Mouse (Mus musculus): ENCODE measurements at regions not wholly inside any gene's neighbourhood (a gene's known extent, or its start where the extent isn't known, plus 50 kb on each side); places are given as distances from the start of the nearest gene placed in this dataset.

DNA sequence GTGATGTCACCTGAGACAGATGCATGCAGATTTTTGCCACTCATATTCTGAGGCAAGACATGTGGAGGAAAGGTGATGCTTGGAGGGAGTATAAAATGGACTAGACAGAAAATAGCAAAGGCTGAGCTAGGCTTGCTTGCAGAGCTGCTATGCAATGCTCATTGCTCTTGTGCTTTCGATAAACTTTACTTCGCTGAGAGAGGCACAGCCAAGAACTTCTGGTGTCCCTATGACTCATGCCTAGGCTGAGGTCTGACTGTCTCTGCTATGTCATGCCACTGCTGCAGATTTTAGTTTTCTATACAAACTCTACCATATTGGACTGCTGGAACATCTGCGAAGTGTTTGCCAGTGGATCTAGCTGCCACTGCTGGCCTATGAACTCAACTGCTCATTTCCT is 687.5 kb upstream of the Pou3f3 start:
- DNase-seq (ENCODE audit: low spot score), result no peak

DNA sequence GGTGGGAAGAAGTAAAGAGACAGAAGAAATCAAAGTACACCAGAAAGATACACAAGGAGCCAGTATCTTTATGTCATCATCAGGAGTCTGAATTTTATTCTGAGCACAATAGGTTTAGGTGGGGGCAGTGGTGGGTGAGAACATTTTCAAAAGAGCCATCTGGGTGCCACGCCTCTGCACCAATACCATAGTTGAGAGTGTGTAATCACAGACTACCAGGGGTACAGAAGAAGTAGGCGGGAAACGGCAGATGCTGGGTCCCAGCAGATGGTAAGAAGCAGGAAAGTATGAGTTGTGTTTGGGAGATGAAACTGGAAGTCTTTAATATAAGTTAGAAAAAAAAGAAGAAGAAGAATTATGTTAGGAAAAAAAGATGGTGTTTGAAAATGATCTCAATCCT is 682.7 kb upstream of the Pou3f3 start:
- no peak for DNase-seq (ENCODE audit: low spot score)

DNA sequence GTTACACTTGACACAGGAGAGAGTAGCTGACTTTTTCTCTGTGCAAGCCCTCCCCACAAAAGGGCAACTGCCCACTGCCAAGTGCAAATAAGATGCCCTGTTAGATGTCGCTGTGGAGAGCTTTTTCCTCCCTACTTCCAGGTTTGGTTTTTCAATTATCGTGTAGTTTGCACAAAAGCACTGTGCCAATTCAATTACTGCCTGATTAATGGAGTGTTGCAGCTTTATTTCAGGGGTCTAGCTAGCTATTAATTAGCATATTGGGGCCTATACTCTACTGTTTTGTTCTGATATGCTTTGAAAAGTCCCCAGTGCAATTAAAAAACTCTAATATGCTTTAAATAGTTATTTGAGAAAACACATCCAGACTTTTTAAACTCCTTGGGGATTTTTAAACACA is 676.6 kb upstream of the Pou3f3 start:
- no peak for DNase-seq (ENCODE audit: low spot score)

GRCm38 (mm10) chr1:42025781-42026180 is 669.8 kb upstream of the Pou3f3 start:
- no peak for DNase-seq (ENCODE audit: low spot score)

DNA sequence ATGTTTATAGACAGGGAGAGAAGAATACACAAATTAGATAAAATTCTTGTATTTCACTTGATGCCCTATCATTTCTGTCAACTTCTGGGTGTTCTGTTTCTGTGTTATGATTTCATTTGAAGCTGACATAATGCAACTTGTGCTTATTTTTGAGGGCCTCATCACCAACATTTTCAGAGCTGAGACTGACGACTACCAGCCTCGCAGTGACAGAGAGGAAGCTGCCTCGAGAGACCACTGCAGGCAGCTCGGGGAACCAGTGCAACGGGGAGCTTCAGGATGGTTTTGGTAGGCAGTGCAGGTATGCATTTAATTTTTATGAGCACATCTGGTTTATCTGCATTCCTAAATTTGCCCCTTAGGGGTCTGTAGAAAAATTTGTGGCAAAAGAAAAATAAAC is 669.1 kb upstream of the Pou3f3 start:
- DNase-seq (ENCODE audit: low spot score), result no peak

- DNase-seq (ENCODE audit: low spot score), result no peak
Observed at GRCm38 (mm10) chr1:42033786-42034185, 661.8 kb upstream of the Pou3f3 start.

- DNase-seq (ENCODE audit: low spot score), result no peak
Observed at GRCm38 (mm10) chr1:42035371-42035770, 660.2 kb upstream of the Pou3f3 start.

DNA sequence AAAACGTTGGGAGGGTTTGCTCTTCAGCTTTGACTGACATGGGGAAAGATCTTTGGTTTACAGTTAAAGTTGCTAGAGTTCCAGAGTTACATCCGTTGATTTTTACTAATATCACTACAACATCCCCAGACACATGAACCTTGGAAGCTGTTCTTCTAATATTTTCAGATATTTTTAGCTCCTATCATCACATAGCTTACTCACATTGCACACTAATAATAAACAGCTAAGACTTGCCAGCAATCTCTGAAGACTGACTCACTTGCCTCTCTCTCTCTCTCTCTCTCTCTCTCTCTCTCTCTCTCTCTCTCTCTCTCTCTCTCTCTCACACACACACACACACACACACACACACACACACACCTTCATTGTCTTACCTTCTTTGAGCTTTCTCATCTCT is 654.0 kb upstream of the Pou3f3 start:
- no peak for DNase-seq (ENCODE audit: low spot score)

DNA sequence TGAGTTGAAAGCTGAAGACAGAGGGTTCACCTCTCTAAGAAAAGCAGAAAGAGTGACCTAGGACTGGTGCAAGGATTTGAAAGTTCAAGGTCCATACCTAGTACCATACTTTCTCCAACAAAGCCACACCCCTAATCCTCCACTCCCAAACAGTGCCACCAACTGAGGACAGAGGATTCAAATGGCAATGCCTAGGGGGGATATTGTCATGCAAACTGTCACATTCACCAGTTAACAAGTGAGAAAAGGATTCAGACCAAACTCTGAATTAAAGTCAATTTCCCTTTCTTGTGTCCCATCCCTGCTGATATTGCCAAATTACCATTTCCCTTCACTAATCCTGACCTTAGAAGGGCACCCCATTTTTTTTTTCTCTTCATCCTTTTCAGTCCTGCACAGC is 637.1 kb upstream of the Pou3f3 start:
- no peak for DNase-seq (ENCODE audit: low spot score)

GRCm38 (mm10) chr1:42070064-42070463 is 625.5 kb upstream of the Pou3f3 start:
- no peak for DNase-seq (ENCODE audit: low spot score)

GRCm38 (mm10) chr1:42096026-42096425 is 599.5 kb upstream of the Pou3f3 start:
- no peak for DNase-seq (ENCODE audit: low spot score)

DNA sequence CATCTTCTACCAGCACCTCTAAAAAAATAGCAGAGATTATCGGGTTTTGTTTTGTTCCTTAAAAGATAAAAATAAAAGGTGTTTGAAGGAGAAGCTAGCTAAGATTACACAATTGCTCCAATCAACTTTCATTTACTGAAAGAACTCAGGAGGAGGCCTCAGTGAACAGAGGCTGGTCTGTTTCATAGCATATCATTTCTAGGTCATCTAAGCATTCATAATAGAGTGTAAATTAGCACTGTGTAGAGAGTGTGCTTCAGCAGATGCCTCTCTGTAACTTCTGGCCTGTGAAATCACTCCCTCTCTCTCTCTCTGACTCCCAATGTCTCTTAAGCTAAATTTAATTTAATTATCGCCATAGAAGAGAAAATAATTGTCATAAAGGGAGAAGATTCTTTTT is 597.0 kb upstream of the Pou3f3 start:
- no peak for DNase-seq (ENCODE audit: low spot score)

DNA sequence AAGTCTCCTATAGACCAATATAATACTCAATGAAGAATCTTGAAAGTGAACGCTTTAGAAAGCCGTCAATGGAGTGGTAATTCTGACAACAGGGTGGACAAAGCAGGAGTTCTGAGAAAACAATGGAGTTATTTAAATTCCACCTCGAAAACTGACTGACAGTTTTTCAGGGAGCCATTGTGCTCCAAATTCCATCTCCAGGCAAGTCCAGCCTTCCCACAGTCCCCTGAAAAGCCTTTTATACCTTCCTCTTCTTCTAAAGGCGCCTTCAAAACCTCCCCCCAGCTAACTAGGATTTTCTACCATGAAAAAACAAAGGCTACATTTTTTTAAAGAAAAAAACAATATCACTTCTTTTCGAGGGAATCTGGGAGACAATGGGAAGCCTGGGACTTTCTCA is 588.0 kb upstream of the Pou3f3 start:
- no peak for DNase-seq (ENCODE audit: low spot score)

DNA sequence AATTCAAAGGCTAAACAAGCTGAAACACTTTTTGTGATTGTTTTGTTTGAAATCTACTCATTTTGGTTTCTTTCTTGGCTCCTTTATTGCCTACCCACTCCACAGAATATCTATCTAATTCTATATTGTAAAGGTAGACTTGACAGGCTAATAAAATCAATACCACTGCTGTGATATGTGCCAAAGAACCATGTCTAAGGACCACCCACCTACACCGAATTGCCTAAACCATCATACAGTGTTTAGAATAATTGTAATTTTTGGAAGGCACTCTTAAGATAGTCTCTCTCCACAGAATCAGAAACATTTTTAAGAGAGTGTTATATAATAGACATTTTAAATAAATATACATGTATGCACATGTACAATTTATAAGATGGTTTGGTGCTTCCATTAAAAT is 587.6 kb upstream of the Pou3f3 start:
- DNase-seq (ENCODE audit: low spot score), result no peak

GRCm38 (mm10) chr1:42152175-42152790 is 543.3 kb upstream of the Pou3f3 start:
- no peak for DNase-seq (ENCODE audit: low spot score)

DNA sequence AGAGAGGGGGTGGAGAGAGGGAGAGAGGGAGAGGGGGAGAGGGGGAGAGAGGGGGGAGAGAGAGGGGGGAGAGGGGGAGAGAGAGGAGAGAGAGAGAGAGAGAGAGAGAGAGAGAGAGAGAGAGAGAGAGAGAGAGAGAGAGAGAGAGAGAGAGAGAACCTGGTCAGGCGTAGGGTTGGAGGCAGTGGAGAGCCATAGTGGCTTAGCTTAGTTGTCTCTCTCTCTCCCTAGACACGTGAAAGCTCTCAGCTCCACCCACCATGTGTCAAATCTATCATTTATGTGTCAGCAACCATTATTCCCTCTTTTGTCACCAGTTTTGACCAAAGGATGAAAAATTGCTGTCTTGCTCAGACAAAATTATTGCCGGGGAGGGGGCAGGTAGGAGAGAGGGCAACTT is 542.7 kb upstream of the Pou3f3 start:
- no peak for DNase-seq (ENCODE audit: low spot score)

- DNase-seq (ENCODE audit: low spot score), result no peak
Observed at GRCm38 (mm10) chr1:42167790-42168572, 527.6 kb upstream of the Pou3f3 start.

GRCm38 (mm10) chr1:42169505-42169904 is 526.1 kb upstream of the Pou3f3 start:
- no peak for DNase-seq (ENCODE audit: low spot score)

DNA sequence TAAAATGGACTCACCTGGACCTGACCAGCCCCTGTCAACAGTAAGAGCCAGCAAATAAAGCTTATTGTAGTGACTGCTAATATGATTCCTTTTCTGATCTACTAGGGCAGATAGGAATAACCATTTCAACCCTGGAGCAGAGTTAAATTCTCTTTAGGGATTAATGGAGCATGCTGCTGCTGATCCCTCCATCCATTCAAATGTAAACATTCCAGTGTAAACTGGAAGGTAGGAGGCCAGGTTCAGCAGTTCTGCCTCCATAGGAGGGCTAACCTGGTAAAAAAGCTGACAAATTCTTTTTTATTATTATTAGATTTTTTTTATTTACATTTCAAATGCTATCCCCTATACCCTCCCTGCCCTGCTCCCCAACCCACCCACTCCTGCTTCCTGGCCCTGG is 509.3 kb upstream of the Pou3f3 start:
- DNase-seq (ENCODE audit: low spot score), result no peak

DNA sequence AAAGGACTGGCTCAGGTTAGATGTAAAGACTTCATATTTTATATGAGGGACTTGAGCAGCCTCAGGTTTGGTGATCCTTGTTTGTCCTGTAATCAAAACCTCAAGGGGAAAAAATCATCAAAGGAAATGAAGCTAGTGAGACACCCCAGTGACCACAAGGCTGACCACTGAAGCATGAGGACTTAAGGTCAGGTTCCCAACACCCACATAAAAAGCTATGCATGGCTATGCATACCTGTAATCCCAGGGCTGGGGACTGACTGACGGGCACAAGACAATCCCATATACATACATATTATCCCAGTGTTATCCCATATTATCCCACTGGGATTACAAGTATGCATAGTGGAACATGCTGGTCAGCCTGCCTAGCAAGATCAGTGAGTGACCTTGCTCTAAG is 467.5 kb upstream of the Pou3f3 start:
- no peak for DNase-seq (ENCODE audit: low spot score)

DNA sequence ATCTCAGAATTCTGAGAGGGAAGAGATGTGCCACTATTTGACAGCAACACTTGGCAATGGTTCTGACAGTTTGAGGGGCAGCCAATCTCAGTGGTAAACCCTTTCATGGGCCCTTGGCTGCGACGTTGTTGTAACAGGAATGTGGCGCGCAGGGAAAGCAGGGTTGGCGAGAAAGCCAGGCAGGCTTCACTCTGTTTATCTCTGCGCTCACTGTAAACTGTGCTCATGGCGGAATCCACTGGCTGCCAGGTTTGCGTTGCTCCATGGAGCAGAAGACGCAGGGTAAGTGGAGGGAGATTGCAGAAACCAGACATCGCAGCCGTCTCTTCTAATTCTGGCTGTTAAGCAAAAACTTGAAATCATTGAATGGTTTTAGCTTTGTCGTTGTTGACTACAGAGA is 465.9 kb upstream of the Pou3f3 start:
- no peak for DNase-seq (ENCODE audit: low spot score)

DNA sequence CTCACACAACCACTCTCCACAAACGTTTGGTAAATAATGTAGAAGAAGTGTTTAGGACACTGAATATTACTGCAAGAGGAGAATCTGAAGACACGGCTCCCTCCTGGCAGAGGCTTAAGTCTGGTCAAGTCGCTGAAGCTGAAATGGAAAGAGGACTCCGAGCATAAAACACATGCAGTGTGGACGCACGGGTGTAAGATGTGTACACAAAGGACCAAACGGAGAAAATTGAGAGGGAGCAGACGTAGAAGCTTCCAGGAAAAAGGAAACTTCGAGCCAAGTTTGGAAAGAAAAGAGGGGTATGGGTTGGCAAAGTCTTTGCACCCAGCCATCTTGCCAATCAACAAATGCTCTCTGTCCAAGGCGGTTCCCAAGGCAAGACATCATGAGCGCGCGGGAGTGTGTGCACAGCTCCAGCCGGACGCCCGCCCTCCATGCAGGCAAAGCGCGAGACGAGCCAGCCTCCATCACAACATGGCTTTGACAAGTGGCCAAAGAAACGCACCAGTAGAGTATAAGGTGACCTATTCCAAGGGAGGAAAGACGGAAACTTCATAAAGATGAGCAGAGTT is 465.0 kb upstream of the Pou3f3 start:
- DNase-seq (ENCODE audit: low spot score), result no peak

GRCm38 (mm10) chr1:42231091-42231490 is 464.5 kb upstream of the Pou3f3 start:
- no peak for DNase-seq (ENCODE audit: low spot score)

DNA sequence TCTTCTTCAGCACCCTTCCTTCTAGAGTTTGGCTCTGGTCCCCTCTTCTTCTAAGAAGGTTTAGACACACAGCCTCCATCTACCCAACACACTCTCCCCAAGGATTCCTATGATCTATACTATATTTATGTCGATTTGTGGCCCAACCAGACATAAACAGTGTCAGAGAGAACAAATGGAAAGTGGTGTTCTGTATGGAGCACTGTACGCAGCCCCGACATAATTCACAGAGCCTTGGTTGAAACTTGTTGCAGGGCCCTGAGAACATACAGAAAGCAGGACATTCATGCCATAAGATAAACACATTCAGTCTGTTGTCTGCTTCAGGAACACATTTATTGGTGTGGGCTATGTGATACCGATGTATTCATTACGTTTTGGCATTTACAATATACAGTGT is 463.7 kb upstream of the Pou3f3 start:
- DNase-seq (ENCODE audit: low spot score), result no peak

Data from testis, postnatal 10 days (tissue).